19 mouse cellular contexts compared by ENCODE assay signal in the genomic region with DNA sequence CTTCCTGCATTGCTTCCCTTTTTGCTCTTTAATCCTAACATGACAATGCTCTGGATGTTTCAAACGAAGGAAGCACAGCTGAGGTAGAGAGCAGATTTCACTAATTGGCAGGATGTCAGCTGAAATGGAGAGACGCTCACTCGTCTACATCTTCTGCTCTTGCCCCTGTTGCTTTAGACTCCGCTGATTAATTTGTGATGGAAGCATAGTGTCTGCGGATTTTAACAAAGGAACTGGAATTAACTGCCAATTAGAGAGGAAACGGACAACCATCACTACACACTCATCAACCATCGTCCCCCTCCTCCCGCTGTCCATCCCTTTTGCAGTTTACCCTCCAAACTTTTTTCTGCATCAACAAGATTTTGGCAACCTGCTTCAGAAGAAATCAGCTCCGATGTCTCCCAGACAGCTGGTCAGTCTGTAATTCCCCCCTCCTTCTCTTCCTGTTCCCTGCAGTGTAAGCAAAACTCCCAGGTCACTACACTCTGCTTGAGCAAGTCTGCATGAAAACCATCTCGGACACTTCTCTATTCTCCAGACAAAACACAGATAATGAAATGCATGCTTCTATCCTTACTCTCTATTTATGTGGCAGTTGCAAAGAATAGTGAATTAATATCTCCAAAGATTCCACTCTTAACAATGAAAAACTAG.
A peak's percentile ranks its signal among the peaks of the same experiment; 100 is the strongest.
DNase-seq lines count a peak whose midpoint lies in the region; ATAC-seq and TF ChIP-seq lines count a peak whose summit lies in the region.
"Had no signal": no experiment of that assay in that cellular context is flagged by ENCODE, and none has a peak within 500 bp of the region (broad histone marks: within the 10 kb centered on the region; RNA-seq: fewer than 3 reads in every experiment).

No protein-coding gene starts in this region.

- no peak overlapping the region for H3K9ac ChIP-seq in forebrain, embryonic 12.5 days
- H3K9ac ChIP-seq in forebrain, postnatal 0 days = no peak overlapping the region
- H3K9ac ChIP-seq in forebrain, embryonic 15.5 days (replicated peaks) = no peak overlapping the region
- no peak overlapping the region for H3K9ac ChIP-seq in midbrain, embryonic 16.5 days (ENCODE audit: low read depth, low read length)
- H3K9ac ChIP-seq: limb, embryonic 15.5 days had no signal

- H3K27ac ChIP-seq in forebrain, embryonic 12.5 days = no peak overlapping the region
- H3K27ac ChIP-seq in forebrain, postnatal 0 days (ENCODE audit: low read depth, low read length) = no peak overlapping the region
- no peak overlapping the region for H3K27ac ChIP-seq in forebrain, embryonic 15.5 days (replicated peaks)
- H3K27ac ChIP-seq in midbrain, embryonic 16.5 days (ENCODE audit: low read length) = no peak overlapping the region
- H3K27ac ChIP-seq: heart, embryonic 10.5 days; limb, embryonic 15.5 days had no signal

- H3K4me2 ChIP-seq in forebrain, embryonic 12.5 days = peak overlapping the region; percentile 13
- no peak overlapping the region for H3K4me2 ChIP-seq in forebrain, postnatal 0 days (ENCODE audit: low read depth)
- peak overlapping the region; percentile 16 for H3K4me2 ChIP-seq in forebrain, embryonic 15.5 days (replicated peaks)
- peak overlapping the region; percentile 24 for H3K4me2 ChIP-seq in midbrain, embryonic 16.5 days (ENCODE audit: low read length)
- H3K4me2 ChIP-seq: limb, embryonic 15.5 days had no signal

- no peaks in the 10 kb centered on the region for H3K36me3 ChIP-seq in forebrain, embryonic 12.5 days (replicated peaks)
- no peaks in the 10 kb centered on the region for H3K36me3 ChIP-seq in forebrain, postnatal 0 days (ENCODE audit: insufficient read depth)
- H3K36me3 ChIP-seq in forebrain, embryonic 15.5 days = no peaks in the 10 kb centered on the region
- H3K36me3 ChIP-seq in midbrain, embryonic 16.5 days (ENCODE audit: control insufficient read depth, insufficient read depth, low read length) = no peaks in the 10 kb centered on the region
- H3K36me3 ChIP-seq: heart, embryonic 10.5 days; limb, embryonic 15.5 days had no signal

- no peak for DNase-seq in forebrain, postnatal 0 days
- peak; percentile 17 for DNase-seq in left cerebral cortex, postnatal 4 days
- DNase-seq in left cerebral cortex, adult 18-20 months (ENCODE audit: low spot score in 2 of 2) = no peak
- DNase-seq in gastrocnemius, postnatal 25 days = no peak
- no peak for DNase-seq in right cerebral cortex, adult 2 months (ENCODE audit: low spot score in 2 of 2)
- DNase-seq: B cell, adult 2 months; cerebellum, postnatal 36 days; gastrocnemius, postnatal 36 days; heart, postnatal 10 days; kidney, postnatal 36 days; right cerebral cortex, postnatal 25 days; thymus, postnatal 36 days had no signal

- ATAC-seq in forebrain, embryonic 12.5 days (ENCODE audit: low FRiP score) = peak; percentile 55; the same call in 1 of the 2 replicates
- no peak for ATAC-seq in forebrain, postnatal 0 days
- no peak for ATAC-seq in forebrain, embryonic 15.5 days (replicated peaks)
- ATAC-seq in midbrain, embryonic 16.5 days = no peak
- ATAC-seq: activated CD4-positive, CD25-positive, alpha-beta regulatory T cell, adult 4 months had no signal

- H3K9me3 ChIP-seq in forebrain, embryonic 12.5 days = no peaks in the 10 kb centered on the region
- H3K9me3 ChIP-seq in forebrain, postnatal 0 days (ENCODE audit: low read length) = no peaks in the 10 kb centered on the region
- no peaks in the 10 kb centered on the region for H3K9me3 ChIP-seq in forebrain, embryonic 15.5 days
- H3K9me3 ChIP-seq in midbrain, embryonic 16.5 days (replicated peaks; ENCODE audit: control insufficient read depth, low read length, poor library complexity, severe bottlenecking) = no peaks in the 10 kb centered on the region
- H3K9me3 ChIP-seq: heart, embryonic 10.5 days; limb, embryonic 15.5 days had no signal

- no peaks in the 10 kb centered on the region for H3K27me3 ChIP-seq in forebrain, embryonic 12.5 days
- H3K27me3 ChIP-seq in forebrain, postnatal 0 days (ENCODE audit: insufficient read depth, low read length) = no peaks in the 10 kb centered on the region
- H3K27me3 ChIP-seq in forebrain, embryonic 15.5 days = no peaks in the 10 kb centered on the region
- H3K27me3 ChIP-seq in midbrain, embryonic 16.5 days (ENCODE audit: control insufficient read depth, insufficient read depth, low read depth, low read length) = no peaks in the 10 kb centered on the region
- H3K27me3 ChIP-seq: limb, embryonic 15.5 days had no signal

- 19% methylated on average over 10 of the region's 10 CpGs for WGBS in forebrain, embryonic 12.5 days
- WGBS in forebrain, postnatal 0 days = 10% methylated on average over 10 of the region's 10 CpGs
- 7% methylated on average over 10 of the region's 10 CpGs for WGBS in forebrain, embryonic 15.5 days
- WGBS in midbrain, embryonic 16.5 days = 33% methylated on average over 10 of the region's 10 CpGs

- peaks cover 2% of the 10 kb centered on the region; the same call in 1 of the 2 replicates for H3K4me1 ChIP-seq in forebrain, embryonic 12.5 days
- no peaks in the 10 kb centered on the region for H3K4me1 ChIP-seq in forebrain, postnatal 0 days (ENCODE audit: insufficient read depth)
- peaks cover 7% of the 10 kb centered on the region for H3K4me1 ChIP-seq in forebrain, embryonic 15.5 days
- H3K4me1 ChIP-seq in midbrain, embryonic 16.5 days (ENCODE audit: control insufficient read depth, insufficient read depth, low read length) = peaks cover 5% of the 10 kb centered on the region
- H3K4me1 ChIP-seq: heart, embryonic 10.5 days; limb, embryonic 15.5 days had no signal

- no peak overlapping the region for H3K4me3 ChIP-seq in forebrain, embryonic 12.5 days (replicated peaks)
- no peak overlapping the region for H3K4me3 ChIP-seq in forebrain, postnatal 0 days (ENCODE audit: low read depth, low read length)
- H3K4me3 ChIP-seq in forebrain, embryonic 15.5 days = no peak overlapping the region
- H3K4me3 ChIP-seq in midbrain, embryonic 16.5 days (ENCODE audit: low read depth, low read length) = no peak overlapping the region
- H3K4me3 ChIP-seq: erythroblast, embryonic 14.5 days; heart, embryonic 10.5 days; limb, embryonic 15.5 days had no signal

- no peak for TF ChIP-seq CTCF in forebrain, postnatal 0 days (IDR thresholded peaks at IDR 0.05; ENCODE audit: low read depth)

- intact Hi-C loops in left cerebral cortex, postnatal 4 days (cut with DNase I) = no loop called here
